Mouse (Mus musculus) midbrain, postnatal 0 days (tissue): ENCODE measurements around the gene Stk32b. TPM values are rescaled to one million over a fixed set of nuclear protein-coding genes. Genes with fewer than 3 reads are reported as not detected.

Source experiments
- ATAC-seq: fragments of 200-750 bp; cut with Nextera tagmentation; 2 replicates; pipeline ENCODE4 v1.8.0; 2017; ENCODE audit warnings: moderate number of reproducible peaks, mild to moderate bottlenecking, moderate TSS enrichment, moderate library complexity; ENCODE audit not compliant: low FRiP score
- DNase-seq: peaks from one replicate; pipeline ENCODE4 v3.0.0-alpha.2; 2015; ENCODE audit warnings: low spot score
- H3K27ac ChIP-seq: fragments of 300-500 bp; sonication (generic); 2 replicates; pipeline ENCODE4 v1.5.1; 2014; ENCODE audit warnings: low read depth, mild to moderate bottlenecking, low read length, mixed read lengths
- H3K27me3 ChIP-seq: fragments of 300-500 bp; sonication (generic); 2 replicates; pipeline ENCODE4 v1.6.1; 2014; ENCODE audit warnings: low read length, control low read depth, mixed read lengths; ENCODE audit not compliant: insufficient read depth
- H3K36me3 ChIP-seq: fragments of 300-500 bp; sonication (generic); 2 replicates; pipeline ENCODE4 v1.6.1; 2014; ENCODE audit warnings: low read length, control low read depth, mixed read lengths; ENCODE audit not compliant: insufficient read depth
- H3K4me1 ChIP-seq: fragments of 300-500 bp; sonication (generic); 2 replicates; pipeline ENCODE4 v1.6.1; 2014; ENCODE audit warnings: mild to moderate bottlenecking, control low read depth, antibody characterized with exemption, low read length, mixed read lengths; ENCODE audit not compliant: insufficient read depth
- H3K4me2 ChIP-seq: fragments of 300-500 bp; sonication (generic); 2 replicates; pipeline ENCODE4 v1.6.1; 2014; ENCODE audit warnings: low read depth, mild to moderate bottlenecking, low read length, mixed read lengths; ENCODE audit not compliant: poor library complexity, severe bottlenecking
- H3K4me3 ChIP-seq: fragments of 300-500 bp; sonication (generic); 2 replicates; pipeline ENCODE4 v1.5.1; 2014; ENCODE audit warnings: low read depth, mild to moderate bottlenecking, low read length, moderate library complexity
- H3K9ac ChIP-seq: fragments of 300-500 bp; sonication (generic); replicated peaks from 2 replicates; pipeline ENCODE4 v1.6.1; 2014; ENCODE audit warnings: mild to moderate bottlenecking, low read length, moderate library complexity, mixed read lengths; ENCODE audit not compliant: poor library complexity, severe bottlenecking
- H3K9me3 ChIP-seq: fragments of 300-500 bp; sonication (generic); 2 replicates; pipeline ENCODE4 v1.6.1; 2016; ENCODE audit warnings: low read length, control low read depth
- CTCF ChIP-seq: IDR thresholded peaks from 2 replicates; pipeline ENCODE4 v1.5.1; 2016; ENCODE audit warnings: antibody characterized with exemption, mild to moderate bottlenecking
- WGBS: fragments of 180-500 bp; shearing (Covaris S2); extraction: QIAGEN DNeasy Blood & Tissue Kit; methylation state at CpG from one replicate; pipeline ENCODE4 v1.1.7; 2014; 5-methylcytosine and 5-hydroxymethylcytosine counted together
- polyA plus RNA-seq: library from polyadenylated mRNA; unstranded; fragments of >200 nt; fragmentation: Nextera tagmentation; extraction: Ambion mirVana; gene quantifications from 2 replicates; pipeline ENCODE4 v1.2.1, GENCODE M21; 2015
- total RNA-seq: library from RNA; depleted of rRNA; stranded (reverse); fragments of >200 nt; gene quantifications from 2 replicates; pipeline ENCODE4 v1.2.3, GENCODE M21; 2014

Stk32b gene
- total and polyA plus RNA-seq, 2 experiments from 2014 or later: 28.5 to 30.6 TPM

DNA sequence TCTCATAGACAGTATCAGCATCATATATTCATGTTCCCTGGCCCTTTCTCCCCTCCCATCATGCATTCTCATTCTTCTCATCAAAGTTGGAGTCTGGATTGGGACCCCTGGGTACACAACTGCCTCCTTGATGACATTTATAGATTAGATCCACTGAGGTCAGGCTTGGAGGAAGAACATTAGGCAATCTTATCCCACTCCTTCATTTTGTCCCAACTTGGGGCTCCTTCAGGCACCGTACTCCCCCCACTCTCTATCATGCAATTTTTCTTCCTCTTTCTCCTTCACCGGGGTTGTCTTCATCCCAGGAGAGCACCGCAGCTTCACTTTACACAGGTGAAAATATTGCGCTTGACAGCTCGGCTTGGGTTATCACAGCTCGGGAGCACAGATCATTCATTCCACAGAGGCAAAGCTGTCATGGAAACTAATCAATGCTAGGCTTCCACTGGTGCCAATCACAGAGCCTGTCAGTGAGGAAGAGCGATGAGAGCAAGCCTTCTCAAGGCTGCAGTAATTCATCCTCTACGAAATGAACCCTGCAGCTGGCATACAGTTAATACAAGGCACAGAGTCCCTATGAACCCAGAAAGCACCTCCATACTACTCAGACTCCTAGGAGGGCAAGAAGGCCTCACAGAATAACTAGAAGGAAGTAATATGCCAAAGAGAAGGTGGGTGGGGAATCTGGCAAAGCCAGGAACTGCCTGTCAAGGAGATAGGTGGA is 89.4 kb downstream of the Stk32b start:
- WGBS: 82% methylated on average over 8 of the region's 8 CpGs
- no peak overlapping the region for H3K4me3 ChIP-seq
- no peaks in the 10 kb centered on the region for H3K27me3 ChIP-seq
- ATAC-seq: no peak
- no peak for TF ChIP-seq CTCF
- H3K4me2 ChIP-seq: no peak overlapping the region
- H3K9me3 ChIP-seq: no peaks in the 10 kb centered on the region
- no peaks in the 10 kb centered on the region for H3K36me3 ChIP-seq
- H3K9ac ChIP-seq: no peak overlapping the region
- H3K4me1 ChIP-seq: no peaks in the 10 kb centered on the region
- no peak overlapping the region for H3K27ac ChIP-seq
- no peak for DNase-seq

DNA sequence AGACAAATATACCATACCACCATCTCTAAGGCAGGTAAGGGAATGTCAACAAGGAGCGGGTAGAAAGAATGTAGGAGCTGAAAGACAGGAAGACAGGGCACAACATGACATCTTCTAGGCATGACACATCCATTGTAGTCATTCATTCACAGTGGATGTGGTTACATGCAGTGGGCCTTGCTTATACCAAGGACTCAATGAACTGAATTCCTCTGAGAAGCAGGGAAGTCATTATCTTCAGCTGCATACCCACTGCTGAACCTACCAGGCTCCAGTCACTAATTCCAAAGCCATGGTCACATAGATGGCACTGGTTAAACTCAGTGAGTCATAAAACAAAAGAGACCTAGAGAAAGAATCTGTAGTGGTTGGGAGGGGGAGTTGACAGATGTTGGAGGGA is 105.1 kb downstream of the Stk32b start:
- Histone ChIP-seq H3K27ac (no peak overlapping the region), H3K4me3 (no peak overlapping the region), H3K9ac (no peak overlapping the region), H3K4me1 (no peaks in the 10 kb centered on the region), H3K27me3 (no peaks in the 10 kb centered on the region), H3K9me3 (no peaks in the 10 kb centered on the region), H3K4me2 (no peak overlapping the region), H3K36me3 (no peaks in the 10 kb centered on the region)
- 88% methylated on average over 1 of the region's 1 CpGs for WGBS
- ATAC-seq (no peak), DNase-seq (no peak)
- no peak for TF ChIP-seq CTCF

DNA sequence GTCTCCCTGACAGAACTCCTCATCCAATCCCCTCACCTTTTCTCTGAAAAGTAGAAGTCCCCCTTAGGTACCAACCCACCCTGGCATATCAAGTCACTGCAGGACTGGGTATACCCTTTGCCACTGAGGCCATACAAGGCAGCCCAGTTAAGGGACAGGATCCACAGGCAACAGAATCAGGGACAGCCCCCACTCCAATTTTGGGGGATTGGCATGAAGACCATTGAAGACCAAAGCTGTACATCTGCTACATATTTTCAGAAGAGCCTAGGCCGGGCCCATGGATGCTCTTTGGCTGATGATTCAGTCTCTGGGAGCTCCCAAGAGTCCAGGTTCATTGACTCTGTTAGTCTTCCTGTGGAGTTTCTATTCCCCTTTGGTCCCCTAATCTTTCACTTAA is 117.4 kb downstream of the Stk32b start:
- 89% methylated on average over 1 of the region's 1 CpGs for WGBS
- Histone ChIP-seq H3K4me2 (no peak overlapping the region), H3K4me3 (no peak overlapping the region), H3K4me1 (no peaks in the 10 kb centered on the region), H3K9me3 (no peaks in the 10 kb centered on the region), H3K9ac (no peak overlapping the region), H3K27me3 (no peaks in the 10 kb centered on the region), H3K27ac (no peak overlapping the region), H3K36me3 (no peaks in the 10 kb centered on the region)
- TF ChIP-seq CTCF: no peak
- ATAC-seq (no peak), DNase-seq (no peak)

DNA sequence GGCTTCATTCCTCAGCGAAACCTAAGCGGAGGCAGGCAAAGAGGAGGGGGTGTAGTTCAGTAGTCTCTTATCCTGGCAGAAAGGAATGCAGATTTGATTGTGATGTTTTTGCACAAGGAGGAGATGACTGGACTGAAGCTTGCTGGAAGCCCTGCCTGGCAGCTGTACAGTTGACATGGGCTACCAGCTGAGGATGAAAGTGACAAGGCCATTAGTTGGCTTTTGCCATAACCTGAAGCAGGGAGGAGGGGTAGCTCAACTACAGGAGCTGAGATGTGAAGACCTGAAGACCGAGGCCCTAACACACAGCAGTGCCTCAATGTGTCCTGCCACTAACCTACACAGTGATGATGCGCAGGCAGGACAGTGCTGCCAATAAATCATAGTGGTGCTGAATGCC is 118.7 kb downstream of the Stk32b start:
- WGBS: 95% methylated on average over 4 of the region's 4 CpGs
- no peak overlapping the region for H3K4me3 ChIP-seq
- no peaks in the 10 kb centered on the region for H3K4me1 ChIP-seq
- no peak overlapping the region for H3K4me2 ChIP-seq
- no peak for TF ChIP-seq CTCF
- ATAC-seq (no peak), DNase-seq (no peak)
- H3K36me3 ChIP-seq: no peaks in the 10 kb centered on the region
- no peak overlapping the region for H3K27ac ChIP-seq
- no peaks in the 10 kb centered on the region for H3K27me3 ChIP-seq
- no peaks in the 10 kb centered on the region for H3K9me3 ChIP-seq
- no peak overlapping the region for H3K9ac ChIP-seq

DNA sequence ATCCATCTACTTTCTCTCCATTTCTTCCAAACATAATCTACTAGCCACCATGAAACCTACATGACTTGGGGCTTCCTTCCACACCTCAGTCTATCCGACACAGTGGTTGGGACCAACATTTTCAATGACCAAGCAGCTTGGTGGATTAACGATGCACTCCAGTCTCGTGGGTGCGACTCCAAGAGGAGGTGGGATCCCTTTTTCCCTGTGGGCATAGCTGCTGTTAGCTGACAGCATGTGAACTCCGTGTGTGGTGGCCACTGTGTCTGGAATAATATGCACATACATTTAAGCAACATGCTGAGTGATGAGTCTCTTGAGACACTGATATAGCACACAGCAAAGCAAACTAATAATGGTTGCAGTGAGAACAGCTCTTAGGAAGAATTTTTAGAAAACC is 124.6 kb downstream of the Stk32b start:
- no peak for DNase-seq
- Histone ChIP-seq H3K9ac (no peak overlapping the region), H3K9me3 (no peaks in the 10 kb centered on the region), H3K27me3 (no peaks in the 10 kb centered on the region), H3K27ac (no peak overlapping the region), H3K4me2 (no peak overlapping the region), H3K4me3 (no peak overlapping the region), H3K36me3 (no peaks in the 10 kb centered on the region), H3K4me1 (no peaks in the 10 kb centered on the region)
- no peak for TF ChIP-seq CTCF
- 76% methylated on average over 5 of the region's 5 CpGs for WGBS
- no peak for ATAC-seq

DNA sequence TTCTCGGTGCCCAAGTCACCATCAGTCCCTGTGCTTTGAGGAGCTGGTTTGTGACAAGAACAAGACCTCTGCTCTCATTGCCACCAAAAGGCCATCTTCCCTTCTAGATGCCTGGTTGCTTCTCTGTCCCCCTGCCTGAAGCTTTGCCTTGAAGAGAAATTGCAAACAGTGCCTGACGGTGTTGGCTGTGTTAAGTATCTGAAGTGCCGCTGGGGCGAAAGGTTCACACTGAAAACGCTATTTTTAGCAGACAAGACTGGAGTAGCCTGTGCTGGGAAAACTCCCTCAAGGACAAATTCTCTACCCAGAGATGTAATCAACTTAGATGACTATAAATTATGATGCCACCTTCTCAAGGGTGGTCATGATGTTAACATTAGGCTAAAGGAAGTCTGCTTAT is 129.1 kb downstream of the Stk32b start:
- H3K36me3 ChIP-seq: no peaks in the 10 kb centered on the region
- no peak for TF ChIP-seq CTCF
- no peaks in the 10 kb centered on the region for H3K9me3 ChIP-seq
- ATAC-seq: no peak
- no peak for DNase-seq
- no peak overlapping the region for H3K4me2 ChIP-seq
- H3K4me3 ChIP-seq: no peak overlapping the region
- H3K9ac ChIP-seq: no peak overlapping the region
- H3K27me3 ChIP-seq: no peaks in the 10 kb centered on the region
- H3K4me1 ChIP-seq: no peaks in the 10 kb centered on the region
- H3K27ac ChIP-seq: no peak overlapping the region
- 79% methylated on average over 5 of the region's 5 CpGs for WGBS
